Mouse (Mus musculus) MEL (cell line): ENCODE data around the gene Pdss2. TPM values are rescaled to one million over a fixed set of nuclear protein-coding genes. Genes with fewer than 3 reads are reported as not detected.

ENCODE experiments used
- DNase-seq: peaks from one replicate; pipeline ENCODE4 v3.0.0; 2011; ENCODE audit warnings: low read depth, low spot score
- H3K27ac ChIP-seq: 2 replicates; pipeline ENCODE4 v1.5.1; 2012; ENCODE audit warnings: low read depth, mild to moderate bottlenecking, control low read depth, low read length, moderate library complexity; ENCODE audit not compliant: control insufficient read depth
- H3K27me3 ChIP-seq, 2 experiments: fragments of 150-350 bp in 1 of 2; sonication (generic) in 1 of 2; 2 replicates each; pipeline ENCODE4 v1.6.1; 2012; ENCODE audit warnings: low read length in 2 of 2, mild to moderate bottlenecking in 2 of 2, improper control_type of control experiment in 1 of 2, moderate library complexity in 1 of 2; ENCODE audit not compliant: insufficient read depth in 2 of 2, control insufficient read depth in 1 of 2
- H3K36me3 ChIP-seq, 2 experiments: 2 replicates each; pipeline ENCODE4 v1.6.1; 2012 to 2014; ENCODE audit warnings: low read length in 2 of 2, improper control_type of control experiment in 1 of 2, inconsistent platforms in 1 of 2, mild to moderate bottlenecking in 1 of 2; ENCODE audit not compliant: insufficient read depth in 2 of 2, control insufficient read depth in 1 of 2
- H3K4me1 ChIP-seq, 2 experiments: fragments of 150-350 bp in 1 of 2; sonication (generic) in 1 of 2; 2 replicates each; pipeline ENCODE4 v1.6.1; 2012; ENCODE audit warnings: low read length in 2 of 2, improper control_type of control experiment in 1 of 2, mild to moderate bottlenecking in 1 of 2; ENCODE audit not compliant: insufficient read depth in 2 of 2, control insufficient read depth in 1 of 2
- H3K4me3 ChIP-seq, 2 experiments: fragments of 150-350 bp in 1 of 2; sonication (generic) in 1 of 2; 2 replicates each; pipeline ENCODE4 v1.5.1; 2012; ENCODE audit warnings: low read depth in 2 of 2, low read length in 2 of 2, mild to moderate bottlenecking in 2 of 2, moderate library complexity in 2 of 2, control low read depth in 1 of 2, improper control_type of control experiment in 1 of 2; ENCODE audit not compliant: control insufficient read depth in 1 of 2, insufficient read depth in 1 of 2
- H3K79me2 ChIP-seq: 2 replicates; pipeline ENCODE4 v1.6.1; 2012; ENCODE audit warnings: mild to moderate bottlenecking, low read length, moderate library complexity; ENCODE audit not compliant: control insufficient read depth, poor library complexity, insufficient read depth
- H3K9ac ChIP-seq: 2 replicates; pipeline ENCODE4 v1.6.1; 2012; ENCODE audit warnings: low read depth, mild to moderate bottlenecking, control low read depth, low read length, moderate library complexity; ENCODE audit not compliant: control insufficient read depth, poor library complexity, severe bottlenecking
- H3K9me3 ChIP-seq: fragments of 150-350 bp; sonication (generic); replicated peaks from 2 replicates; pipeline ENCODE4 v1.6.1; 2012; ENCODE audit warnings: mild to moderate bottlenecking, low read length, improper control_type of control experiment, moderate library complexity; ENCODE audit not compliant: insufficient read depth
- BHLHE40 ChIP-seq: IDR thresholded peaks from 2 replicates; pipeline ENCODE4 v1.6.1; 2012; ENCODE audit warnings: low read depth, mild to moderate bottlenecking, inconsistent platforms, low read length, improper control_type of control experiment, borderline replicate concordance
- CHD2 ChIP-seq: IDR thresholded peaks from 2 replicates; pipeline ENCODE4 v1.6.1; 2011; ENCODE audit warnings: low read length, improper control_type of control experiment
- CTCF ChIP-seq, 3 experiments: IDR thresholded peaks in 2 of 3; conservative IDR thresholded peaks in 1 of 3; 2 replicates each; pipeline ENCODE4 v1.5.1; 2011 to 2012; ENCODE audit warnings: low read length in 3 of 3, low read depth in 2 of 3, mild to moderate bottlenecking in 2 of 3, improper control_type of control experiment in 1 of 3, inconsistent platforms in 1 of 3, mixed read lengths in 1 of 3, moderate library complexity in 1 of 3; ENCODE audit not compliant: control insufficient read depth in 1 of 3, insufficient read depth in 1 of 3, poor library complexity in 1 of 3, severe bottlenecking in 1 of 3
- ELF1 ChIP-seq: IDR thresholded peaks from 2 replicates; pipeline ENCODE4 v1.6.1; 2014; ENCODE audit warnings: low read depth, mild to moderate bottlenecking, inconsistent platforms, low read length, improper control_type of control experiment, moderate library complexity
- ETS1 ChIP-seq: IDR thresholded peaks from 2 replicates; pipeline ENCODE4 v1.6.1; 2012; ENCODE audit warnings: low read depth, mild to moderate bottlenecking, inconsistent platforms, low read length, improper control_type of control experiment, moderate library complexity
- GABPA ChIP-seq: IDR thresholded peaks from 2 replicates; pipeline ENCODE4 v1.6.1; 2012; ENCODE audit warnings: low read depth, mild to moderate bottlenecking, inconsistent platforms, low read length, improper control_type of control experiment, moderate library complexity
- MEF2A ChIP-seq: IDR thresholded peaks from 2 replicates; pipeline ENCODE4 v1.6.1; 2014; ENCODE audit warnings: low read depth, mild to moderate bottlenecking, inconsistent platforms, low read length, improper control_type of control experiment; ENCODE audit not compliant: poor library complexity, insufficient replicate concordance, severe bottlenecking; ENCODE audit errors: extremely low read depth
- MYB ChIP-seq: IDR thresholded peaks from 2 replicates; pipeline ENCODE4 v1.6.1; 2011; ENCODE audit warnings: mild to moderate bottlenecking, low read depth, low read length, improper control_type of control experiment
- MYC ChIP-seq: IDR thresholded peaks from 2 replicates; pipeline ENCODE4 v1.6.1; 2011; ENCODE audit warnings: low read depth, mild to moderate bottlenecking, low read length, improper control_type of control experiment, moderate library complexity
- NELFE ChIP-seq: IDR thresholded peaks from 2 replicates; pipeline ENCODE4 v1.6.1; 2011; ENCODE audit warnings: low read depth, low read length, improper control_type of control experiment
- POLR2AphosphoS2 ChIP-seq: IDR thresholded peaks from 2 replicates; pipeline ENCODE4 v1.6.1; 2011; ENCODE audit warnings: low read length, improper control_type of control experiment
- POLR2AphosphoS5 ChIP-seq: IDR thresholded peaks from 2 replicates; pipeline ENCODE4 v1.6.1; 2012; ENCODE audit warnings: low read depth, borderline replicate concordance, mild to moderate bottlenecking, inconsistent platforms, low read length, moderate library complexity, mixed read lengths
- RAD21 ChIP-seq: IDR thresholded peaks from 2 replicates; pipeline ENCODE4 v1.6.1; 2011; ENCODE audit warnings: mild to moderate bottlenecking, low read depth, low read length, improper control_type of control experiment
- RCOR1 ChIP-seq: IDR thresholded peaks from 2 replicates; pipeline ENCODE4 v1.6.1; 2012; ENCODE audit warnings: low read depth, mild to moderate bottlenecking, inconsistent platforms, low read length, improper control_type of control experiment
- SIN3A ChIP-seq: IDR thresholded peaks from 2 replicates; pipeline ENCODE4 v1.6.1; 2012; ENCODE audit warnings: low read length, improper control_type of control experiment, inconsistent platforms
- SMC3 ChIP-seq: IDR thresholded peaks from 2 replicates; pipeline ENCODE4 v1.6.1; 2011; ENCODE audit warnings: low read depth, low read length, improper control_type of control experiment
- TAL1 ChIP-seq: IDR thresholded peaks from 2 replicates; pipeline ENCODE4 v1.6.1; 2012; ENCODE audit warnings: mild to moderate bottlenecking, inconsistent platforms, low read length, moderate library complexity, mixed read lengths
- TBP ChIP-seq: IDR thresholded peaks from 2 replicates; pipeline ENCODE4 v1.8.0; 2011; ENCODE audit warnings: low read depth, low read length, improper control_type of control experiment
- UBTF ChIP-seq: IDR thresholded peaks from 2 replicates; pipeline ENCODE4 v1.6.1; 2012; ENCODE audit warnings: low read depth, mild to moderate bottlenecking, inconsistent platforms, low read length, improper control_type of control experiment, moderate library complexity, borderline replicate concordance; ENCODE audit not compliant: insufficient read depth
- USF1 ChIP-seq: IDR thresholded peaks from 2 replicates; pipeline ENCODE4 v1.6.1; 2014; ENCODE audit warnings: low read depth, mild to moderate bottlenecking, inconsistent platforms, low read length, improper control_type of control experiment, moderate library complexity
- ZC3H11A ChIP-seq: IDR thresholded peaks from 2 replicates; pipeline ENCODE4 v1.6.1; 2012; ENCODE audit warnings: low read depth, mild to moderate bottlenecking, inconsistent platforms, low read length, improper control_type of control experiment
- ZKSCAN1 ChIP-seq: IDR thresholded peaks from 2 replicates; pipeline ENCODE4 v1.6.1; 2012; ENCODE audit warnings: low read depth, mild to moderate bottlenecking, inconsistent platforms, low read length, improper control_type of control experiment, moderate library complexity
- ZNF384 ChIP-seq: IDR thresholded peaks from 2 replicates; pipeline ENCODE4 v1.6.1; 2012; ENCODE audit warnings: low read depth, mild to moderate bottlenecking, inconsistent platforms, low read length, improper control_type of control experiment
- polyA plus RNA-seq, 2 experiments: library from polyadenylated mRNA; stranded (reverse) in 1 of 2; unstranded in 1 of 2; fragments of >175 nt in 1 of 2; fragments of >200 nt in 1 of 2; gene quantifications; 2 replicates each; pipeline versions ENCODE4 v1.2.1 to v1.2.4; 2012; ENCODE audit warnings: low replicate concordance in 2 of 2, low read depth in 1 of 2; ENCODE audit not compliant: insufficient read length in 2 of 2, insufficient read depth in 1 of 2, missing spikeins in 1 of 2
- total RNA-seq: library from RNA; depleted of rRNA; stranded (reverse); fragments of 300-350 nt; gene quantifications from 2 replicates; pipeline ENCODE4 v1.2.3, GENCODE M21; 2012

Pdss2 gene
- total and polyA plus RNA-seq, 3 experiments: 14.3 to 14.8 TPM; not detected in 1

GRCm38 (mm10) chr10:43368611-43369010 is 147.3 kb downstream of the Pdss2 start:
- Histone ChIP-seq H3K9me3 (no peaks in the 10 kb centered on the region), H3K4me3 (no peak overlapping the region), H3K27ac (no peak overlapping the region), H3K27me3 (no peaks in the 10 kb centered on the region), H3K36me3 (no peaks in the 10 kb centered on the region), H3K4me1 (no peaks in the 10 kb centered on the region), H3K79me2 (no peaks in the 10 kb centered on the region), H3K9ac (no peak overlapping the region)
- DNase-seq: no peak
- no peak for TF ChIP-seq POLR2AphosphoS2
- TF ChIP-seq TBP: no peak
- TF ChIP-seq RAD21: no peak
- TF ChIP-seq ZNF384: no peak
- TF ChIP-seq ETS1: no peak
- TF ChIP-seq MEF2A: no peak
- TF ChIP-seq GABPA: no peak
- no peak for TF ChIP-seq MYC
- no peak for TF ChIP-seq USF1
- no peak for TF ChIP-seq SMC3

GRCm38 (mm10) chr10:43372315-43372714 is 151.0 kb downstream of the Pdss2 start:
- DNase-seq: no peak
- no peak overlapping the region for H3K27ac ChIP-seq
- no peak for TF ChIP-seq SMC3
- TF ChIP-seq, all 39 proteins: peak for 0

GRCm38 (mm10) chr10:43373035-43373434 is 151.7 kb downstream of the Pdss2 start:
- H3K27me3 ChIP-seq: no peaks in the 10 kb centered on the region
- no peak for DNase-seq
- no peaks in the 10 kb centered on the region for H3K4me1 ChIP-seq
- no peaks in the 10 kb centered on the region for H3K36me3 ChIP-seq
- H3K9me3 ChIP-seq: no peaks in the 10 kb centered on the region
- H3K4me3 ChIP-seq: no peak overlapping the region
- no peaks in the 10 kb centered on the region for H3K79me2 ChIP-seq
- H3K9ac ChIP-seq: no peak overlapping the region
- TF ChIP-seq ZC3H11A (no peak), MEF2A (no peak), BHLHE40 (no peak), ETS1 (no peak), SIN3A (no peak), NELFE (no peak), TAL1 (no peak), UBTF (no peak), MYB (no peak), SMC3 (no peak), ELF1 (no peak), CTCF (IDR thresholded peaks at IDR 0.05 in 2 of 3, conservative IDR thresholded peaks at IDR 0.05 in 1 of 3; ENCODE audit: control insufficient read depth in 1 of 3, insufficient read depth in 1 of 3, low read depth in 2 of 3, low read length in 3 of 3, poor library complexity in 1 of 3, severe bottlenecking in 1 of 3) (no peak), CHD2 (no peak), POLR2AphosphoS5 (no peak), ZKSCAN1 (no peak), RCOR1 (no peak), RAD21 (no peak), ZNF384 (no peak)
- TF ChIP-seq, all 39 proteins: peak for 0
- no peak overlapping the region for H3K27ac ChIP-seq

More at GRCm38 (mm10) chr10:43372315-43372714, 151.0 kb downstream of the Pdss2 start:
- Histone ChIP-seq H3K27me3 (no peaks in the 10 kb centered on the region), H3K4me1 (no peaks in the 10 kb centered on the region), H3K36me3 (no peaks in the 10 kb centered on the region), H3K4me3 (no peak overlapping the region), H3K9me3 (no peaks in the 10 kb centered on the region), H3K79me2 (no peaks in the 10 kb centered on the region), H3K9ac (no peak overlapping the region)
